Mouse (Mus musculus) ES-E14 (cell line): ENCODE data around the gene Acvr1b.

Source experiments
- CHD2 ChIP-seq: IDR thresholded peaks from 2 replicates; pipeline ENCODE4 v1.6.1; 2014; ENCODE audit warnings: mild to moderate bottlenecking, low read depth, low read length, inconsistent platforms
- HCFC1 ChIP-seq: IDR thresholded peaks from 2 replicates; pipeline ENCODE4 v1.6.1; 2012; ENCODE audit warnings: low read length, inconsistent platforms, borderline replicate concordance; ENCODE audit not compliant: insufficient read depth
- MAFK ChIP-seq: IDR thresholded peaks from 2 replicates; pipeline ENCODE4 v1.6.1; 2014; ENCODE audit warnings: mild to moderate bottlenecking, low read depth, low read length, inconsistent platforms; ENCODE audit not compliant: insufficient read depth
- ZC3H11A ChIP-seq: IDR thresholded peaks from 2 replicates; pipeline ENCODE4 v1.6.1; 2012; ENCODE audit warnings: low read depth, mild to moderate bottlenecking, inconsistent platforms, low read length, borderline replicate concordance
- ZNF384 ChIP-seq: IDR thresholded peaks from 2 replicates; pipeline ENCODE4 v1.6.1; 2012; ENCODE audit warnings: low read depth, low read length, inconsistent platforms

DNA sequence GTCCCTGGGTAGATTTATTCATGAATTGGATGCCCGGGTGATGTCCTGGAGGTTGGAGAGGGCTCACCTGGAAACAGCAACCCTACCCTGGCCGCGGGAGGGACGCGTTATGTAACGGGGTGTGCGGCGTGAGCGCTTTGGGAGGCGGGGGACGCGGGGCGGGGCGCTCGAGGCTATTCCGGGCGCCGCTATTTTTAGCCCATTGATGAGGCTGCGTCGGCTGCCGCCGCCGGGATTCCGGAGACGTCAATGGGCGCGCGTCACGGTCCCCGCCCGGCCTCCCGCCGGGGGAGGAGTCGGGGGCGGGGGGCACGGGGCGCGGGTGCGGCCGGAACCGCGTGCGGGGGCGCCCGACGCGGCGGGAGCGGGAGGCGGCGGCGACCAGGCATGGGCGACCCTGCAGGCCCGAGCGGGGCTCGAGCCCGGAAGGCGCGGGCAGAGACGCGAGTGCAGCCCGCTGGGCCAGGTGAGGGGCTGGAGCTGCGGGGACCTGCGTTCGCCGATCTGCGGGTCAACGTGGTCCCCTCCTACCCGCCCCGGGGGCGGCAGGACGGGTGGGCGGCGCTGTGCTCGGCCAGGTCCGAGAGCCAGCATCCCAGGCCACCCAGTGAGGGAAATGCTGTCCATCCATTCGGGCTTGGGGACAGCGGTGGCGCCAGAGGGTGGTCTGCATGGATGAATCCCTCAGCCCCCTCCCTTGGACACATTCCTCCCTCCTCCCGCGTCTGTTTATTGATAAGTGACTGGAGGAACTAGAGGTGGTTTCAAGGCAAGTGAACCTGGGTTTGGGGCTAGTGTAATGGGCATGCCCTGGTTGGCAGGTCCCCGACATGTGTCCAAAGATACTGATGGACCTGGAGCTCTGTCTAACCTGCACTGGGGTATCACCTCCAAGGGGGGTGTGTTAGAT, 80.3 kb downstream of the Acvr1b start, which contains the start of gene Nr4a1:
- TF ChIP-seq ZC3H11A (no peak), MAFK (no peak), ZNF384 (no peak), CHD2 (no peak), HCFC1 (no peak)
